ENCODE assay signal across 8 mouse cellular contexts in the genomic region with DNA sequence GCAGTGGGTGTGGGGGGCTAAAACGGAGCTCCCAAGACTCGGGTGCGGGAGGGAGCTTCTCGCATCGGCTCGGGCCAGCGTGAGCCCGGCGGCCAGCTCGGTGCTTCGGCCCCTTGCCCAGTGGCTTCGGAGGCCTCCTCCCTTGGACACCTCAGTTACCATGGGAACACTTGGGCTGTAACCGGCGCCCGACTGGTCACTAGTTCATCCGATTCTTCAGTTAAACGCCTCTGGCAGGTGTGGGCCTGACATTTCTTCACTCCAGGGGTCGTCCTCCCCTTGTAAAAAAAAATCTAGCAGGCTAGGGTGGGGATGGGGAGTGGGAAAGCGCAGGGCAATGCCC. TPM values are rescaled to one million over a fixed set of nuclear protein-coding genes. Genes with fewer than 3 reads are reported as not detected.
DNase-seq lines count a peak whose midpoint lies in the region; ATAC-seq lines count a peak whose summit lies in the region.

A gene (plus strand): TSS at position 163 of the 343 bp plus-strand sequence.

- H3K27me3 ChIP-seq in neural tube, embryonic 11.5 days (ENCODE audit: control insufficient read depth, insufficient read depth, low read length) = no peaks in the 10 kb centered on the region
- no peaks in the 10 kb centered on the region for H3K27me3 ChIP-seq in intestine, embryonic 14.5 days (replicated peaks; ENCODE audit: control insufficient read depth, insufficient read depth, low read length)
- H3K27me3 ChIP-seq in midbrain, embryonic 10.5 days (ENCODE audit: low read depth, poor library complexity, severe bottlenecking) = no peaks in the 10 kb centered on the region

- H3K4me3 ChIP-seq in neural tube, embryonic 11.5 days (ENCODE audit: low read depth, low read length) = peak within 1 kb of the TSS; percentile 71
- peak within 1 kb of the TSS; percentile 69 for H3K4me3 ChIP-seq in intestine, embryonic 14.5 days (ENCODE audit: low read depth, low read length)
- peak within 1 kb of the TSS; percentile 81 for H3K4me3 ChIP-seq in midbrain, embryonic 10.5 days

- no peak for DNase-seq in adrenal gland, adult 2 months
- DNase-seq in adrenal gland, adult 18-20 months (ENCODE audit: low spot score in 2 of 2) = no peak
- DNase-seq in neural tube, embryonic 11.5 days (ENCODE audit: low spot score) = no peak
- no peak for DNase-seq in neural tube, embryonic 10.5 days (ENCODE audit: extremely low spot score, low spot score)
- DNase-seq in intestine, embryonic 14.5 days (ENCODE audit: low spot score) = no peak
- DNase-seq in midbrain, embryonic 10.5 days (ENCODE audit: low spot score) = no peak
- no peak for DNase-seq in right cerebral cortex, adult 18-20 months
- DNase-seq in spleen, postnatal 4 days (ENCODE audit: low spot score in 2 of 2) = no peak

- WGBS in neural tube, embryonic 11.5 days = under 1% methylated on average over 19 of the region's 19 CpGs
- WGBS in intestine, embryonic 14.5 days = under 1% methylated on average over 19 of the region's 19 CpGs
- under 1% methylated on average over 19 of the region's 19 CpGs for WGBS in midbrain, embryonic 10.5 days

- H3K27ac ChIP-seq in neural tube, embryonic 11.5 days (ENCODE audit: low read depth, low read length) = no peak within 1 kb of the TSS; the same call in 1 of the 2 replicates
- peak within 1 kb of the TSS; percentile 55; the same call in 1 of the 2 replicates for H3K27ac ChIP-seq in intestine, embryonic 14.5 days (ENCODE audit: low read depth)
- peak within 1 kb of the TSS; percentile 89 for H3K27ac ChIP-seq in midbrain, embryonic 10.5 days (replicated peaks)

- H3K4me2 ChIP-seq in neural tube, embryonic 11.5 days (ENCODE audit: low read depth) = peak within 1 kb of the TSS; percentile 49
- H3K4me2 ChIP-seq in intestine, embryonic 14.5 days (ENCODE audit: low read length) = peak within 1 kb of the TSS; percentile 63

- H3K9ac ChIP-seq in neural tube, embryonic 11.5 days (ENCODE audit: low read length) = peak within 1 kb of the TSS; percentile 80
- peak within 1 kb of the TSS; percentile 72 for H3K9ac ChIP-seq in intestine, embryonic 14.5 days (ENCODE audit: low read length)

- H3K4me1 ChIP-seq in neural tube, embryonic 11.5 days (ENCODE audit: control insufficient read depth, insufficient read depth, low read length) = 0 out of 2 replicates have a peak, but pooled peaks cover 2% of the 10 kb centered on the region
- peaks cover 12% of the 10 kb centered on the region for H3K4me1 ChIP-seq in intestine, embryonic 14.5 days (replicated peaks; ENCODE audit: control insufficient read depth, insufficient read depth, low read length)
- H3K4me1 ChIP-seq in midbrain, embryonic 10.5 days = peaks cover 21% of the 10 kb centered on the region

- no peaks in the 10 kb centered on the region for H3K36me3 ChIP-seq in neural tube, embryonic 11.5 days (ENCODE audit: control insufficient read depth, insufficient read depth, low read length)
- H3K36me3 ChIP-seq in intestine, embryonic 14.5 days (ENCODE audit: control insufficient read depth, insufficient read depth, low read length) = no peaks in the 10 kb centered on the region
- H3K36me3 ChIP-seq in midbrain, embryonic 10.5 days = peaks cover 5% of the 10 kb centered on the region

- peak; percentile 81 for ATAC-seq in neural tube, embryonic 11.5 days (ENCODE audit: insufficient read depth, low FRiP score, low TSS enrichment)
- ATAC-seq in intestine, embryonic 14.5 days (replicated peaks; ENCODE audit: low FRiP score, low TSS enrichment, low read depth) = peak; percentile 72

- H3K9me3 ChIP-seq in neural tube, embryonic 11.5 days (ENCODE audit: control insufficient read depth, low read length) = no peaks in the 10 kb centered on the region
- no peaks in the 10 kb centered on the region for H3K9me3 ChIP-seq in intestine, embryonic 14.5 days (ENCODE audit: control insufficient read depth, low read length)
- H3K9me3 ChIP-seq in midbrain, embryonic 10.5 days (replicated peaks) = no peaks in the 10 kb centered on the region

RNA-seq across cellular contexts. Expression of the gene that starts here (rescaled TPM):
- total RNA-seq in adrenal gland, adult 2 months (2021) = 10 to 100 TPM; 10.7 to 13.1 TPM
- polyA plus RNA-seq in adrenal gland, adult 2 months (2012; rRNA removed) = 9.3 and 12.4 TPM in 2 replicates
- 10 to 100 TPM in 1 of 2 experiments, 1 to 10 TPM in 1; 9.4 to 11.7 TPM for total RNA-seq in adrenal gland, adult 18-20 months (2021)
- polyA plus RNA-seq in neural tube, embryonic 11.5 days (2014; fragmentation: Nextera tagmentation; extraction: Ambion mirVana) = 3.0 and 3.7 TPM in 2 replicates
- 3.6 and 3.9 TPM in 2 replicates for polyA plus RNA-seq in intestine, embryonic 14.5 days (2014; fragmentation: Nextera tagmentation; extraction: Ambion mirVana)
- polyA plus RNA-seq in midbrain, embryonic 10.5 days (2016; fragmentation: Nextera tagmentation; extraction: Ambion mirVana) = 3.3 and 4.4 TPM in 2 replicates
